Mouse (Mus musculus) thymus, adult 2 months (tissue): ENCODE results near the gene Avil. TPM values are rescaled to one million over a fixed set of nuclear protein-coding genes. Genes with fewer than 3 reads are reported as not detected.

Source experiments
- DNase-seq: peaks from one replicate; pipeline ENCODE4 v3.0.0; 2021
- H3K27ac ChIP-seq: fragments of 200-500 bp; 2 replicates; pipeline ENCODE4 v1.5.1; 2012; ENCODE audit warnings: low read length, control low read depth; ENCODE audit not compliant: control insufficient read depth, insufficient read depth
- H3K27me3 ChIP-seq: fragments of 200-500 bp; 2 replicates; pipeline ENCODE4 v1.6.1; 2012; ENCODE audit warnings: mild to moderate bottlenecking, low read length, moderate library complexity, mixed read lengths; ENCODE audit not compliant: control insufficient read depth, insufficient read depth
- H3K36me3 ChIP-seq: fragments of 200-500 bp; 2 replicates; pipeline ENCODE4 v1.6.1; 2012; ENCODE audit warnings: mild to moderate bottlenecking, low read length, moderate library complexity; ENCODE audit not compliant: control insufficient read depth, insufficient read depth
- H3K4me1 ChIP-seq: fragments of 200-500 bp; replicated peaks from 2 replicates; pipeline ENCODE4 v1.6.1; 2012; ENCODE audit warnings: low read length; ENCODE audit not compliant: control insufficient read depth, insufficient read depth
- H3K4me3 ChIP-seq: fragments of 200-500 bp; 2 replicates; pipeline ENCODE4 v1.5.1; 2012; ENCODE audit warnings: mild to moderate bottlenecking, low read length, control low read depth, moderate library complexity; ENCODE audit not compliant: control insufficient read depth, insufficient read depth
- CTCF ChIP-seq: fragments of 200-500 bp; IDR thresholded peaks from 2 replicates; pipeline ENCODE4 v1.5.1; 2012; ENCODE audit warnings: mild to moderate bottlenecking, control low read depth, low read length, moderate library complexity, borderline replicate concordance; ENCODE audit not compliant: control insufficient read depth, poor library complexity, insufficient read depth; ENCODE audit errors: extremely low read depth
- POLR2A ChIP-seq: fragments of 200-500 bp; IDR thresholded peaks from 2 replicates; pipeline ENCODE4 v1.6.1; 2012; ENCODE audit warnings: mild to moderate bottlenecking, low read length, control low read depth, moderate library complexity; ENCODE audit not compliant: control insufficient read depth, poor library complexity, insufficient read depth; ENCODE audit errors: extremely low read depth
- WGBS: fragments of 180-500 bp; shearing (Covaris S2); methylation state at CpG from one replicate; pipeline ENCODE4 v1.1.7; 2018; 5-methylcytosine and 5-hydroxymethylcytosine counted together
- polyA plus RNA-seq: library from polyadenylated mRNA; depleted of rRNA; stranded (reverse); fragments of >200 nt; gene quantifications from 2 replicates; pipeline ENCODE4 v1.2.3, GENCODE M21; 2012; rRNA removed

The Avil gene
- polyA plus RNA-seq, 1 experiment: 0.97 TPM

GRCm38 (mm10) chr10:127069281-127070189 lies 69.0 kb downstream of the Avil start:
- H3K27ac ChIP-seq: peak overlapping the region; percentile 2; the same call in 1 of the 2 replicates
- no peaks in the 10 kb centered on the region for H3K27me3 ChIP-seq
- H3K36me3 ChIP-seq: peaks cover 17% of the 10 kb centered on the region
- H3K4me1 ChIP-seq: peaks cover 23% of the 10 kb centered on the region
- DNase-seq: no peak
- 10% methylated on average over 30 of the region's 30 CpGs for WGBS
- H3K4me3 ChIP-seq: peak overlapping the region; percentile 44
- TF ChIP-seq POLR2A (no peak), CTCF (no peak)

Other genes starting within 250 kb of the Avil start
- 9.6 and 12.1 TPM in 2 replicates for gene Atp23, start 99.4 kb upstream of the Avil start, polyA plus RNA-seq
- gene Ctdsp2, start 22.0 kb upstream of the Avil start, polyA plus RNA-seq: 179 and 182 TPM in 2 replicates
- 42.1 and 45.2 TPM in 2 replicates for gene Tsfm, start 30.1 kb downstream of the Avil start, polyA plus RNA-seq
- 13.7 and 15.7 TPM in 2 replicates for gene Mettl1, start 40.7 kb downstream of the Avil start, polyA plus RNA-seq
- 0.08 and 0.13 TPM in 2 replicates for gene Eef1akmt3, start 40.8 kb downstream of the Avil start, polyA plus RNA-seq
- 0.32 and 0.38 TPM in 2 replicates for gene Cyp27b1, start 47.5 kb downstream of the Avil start, polyA plus RNA-seq
- gene March9, start 59.5 kb downstream of the Avil start, polyA plus RNA-seq: 4.4 and 5.4 TPM in 2 replicates
- 375 and 384 TPM in 2 replicates for gene Cdk4, start 62.8 kb downstream of the Avil start, polyA plus RNA-seq
- 39.5 and 45.2 TPM in 2 replicates for gene Tspan31, start 69.6 kb downstream of the Avil start, polyA plus RNA-seq
- 123 and 149 TPM in 2 replicates for gene Agap2, start 74.6 kb downstream of the Avil start, polyA plus RNA-seq
- 97.0 and 106 TPM in 2 replicates for gene Os9, start 120.4 kb downstream of the Avil start, polyA plus RNA-seq
- gene B4galnt1, start 164.5 kb downstream of the Avil start, polyA plus RNA-seq: 196 and 239 TPM in 2 replicates
- gene Slc26a10, start 179.9 kb downstream of the Avil start, polyA plus RNA-seq: 3.6 and 6.4 TPM in 2 replicates
- 4.2 and 5.6 TPM in 2 replicates for gene Arhgef25, start 189.4 kb downstream of the Avil start, polyA plus RNA-seq
- gene Dtx3, start 195.0 kb downstream of the Avil start, polyA plus RNA-seq: 222 and 263 TPM in 2 replicates
- gene Pip4k2c, start 210.9 kb downstream of the Avil start, polyA plus RNA-seq: 34.4 and 36.1 TPM in 2 replicates